Mouse (Mus musculus) embryonic facial prominence, embryonic 15.5 days (tissue): Measurements from ENCODE around the gene Zfp42. TPM values are rescaled to one million over a fixed set of nuclear protein-coding genes. Genes with fewer than 3 reads are reported as not detected.

Source experiments
- ATAC-seq: fragments of 200-750 bp; cut with Nextera tagmentation; 2 replicates; pipeline ENCODE4 v1.8.0; 2017; ENCODE audit warnings: low read depth, moderate TSS enrichment; ENCODE audit not compliant: insufficient number of reproducible peaks, low FRiP score, low TSS enrichment
- H3K27ac ChIP-seq: fragments of 300-500 bp; sonication (generic); replicated peaks from 2 replicates; pipeline ENCODE4 v1.5.1; 2015; ENCODE audit warnings: mild to moderate bottlenecking, inconsistent platforms
- H3K27me3 ChIP-seq: fragments of 300-500 bp; sonication (generic); 2 replicates; pipeline ENCODE4 v1.6.1; 2015; ENCODE audit warnings: inconsistent platforms
- H3K36me3 ChIP-seq: fragments of 300-500 bp; sonication (generic); 2 replicates; pipeline ENCODE4 v1.6.1; 2015; ENCODE audit warnings: mild to moderate bottlenecking, inconsistent platforms
- H3K4me1 ChIP-seq: fragments of 300-500 bp; sonication (generic); 2 replicates; pipeline ENCODE4 v1.6.1; 2015; ENCODE audit warnings: inconsistent platforms
- H3K4me2 ChIP-seq: fragments of 300-500 bp; sonication (generic); replicated peaks from 2 replicates; pipeline ENCODE4 v1.6.1; 2015; ENCODE audit warnings: mild to moderate bottlenecking, inconsistent platforms
- H3K4me3 ChIP-seq: fragments of 300-500 bp; sonication (generic); replicated peaks from 2 replicates; pipeline ENCODE4 v1.5.1; 2015; ENCODE audit warnings: mild to moderate bottlenecking, inconsistent platforms
- H3K9ac ChIP-seq: fragments of 300-500 bp; sonication (generic); 2 replicates; pipeline ENCODE4 v1.6.1; 2015; ENCODE audit warnings: inconsistent platforms
- H3K9me3 ChIP-seq: fragments of 300-500 bp; sonication (generic); replicated peaks from 2 replicates; pipeline ENCODE4 v1.6.1; 2016; ENCODE audit warnings: inconsistent platforms
- WGBS: fragments of 180-500 bp; shearing (Covaris S2); methylation state at CpG from one replicate; pipeline ENCODE4 v1.1.7; 2015; 5-methylcytosine and 5-hydroxymethylcytosine counted together
- polyA plus RNA-seq: library from polyadenylated mRNA; unstranded; fragments of >200 nt; fragmentation: Nextera tagmentation; extraction: Ambion mirVana; gene quantifications from 2 replicates; pipeline ENCODE4 v1.2.1, GENCODE M21; 2015

Zfp42 gene
- polyA plus RNA-seq, 1 experiment from 2014 or later, result not detected

GRCm38 (mm10) chr8:43295826-43296225, 11.0 kb downstream of the Zfp42 start:
- H3K4me2 ChIP-seq, result no peak overlapping the region
- no peak for ATAC-seq
- H3K4me1 ChIP-seq, result no peaks in the 10 kb centered on the region
- no peak overlapping the region for H3K4me3 ChIP-seq
- WGBS, result 89% methylated on average over 21 of the region's 21 CpGs
- H3K27me3 ChIP-seq, result no peaks in the 10 kb centered on the region
- H3K9ac ChIP-seq, result no peak overlapping the region
- H3K36me3 ChIP-seq, result no peaks in the 10 kb centered on the region
- no peak overlapping the region for H3K27ac ChIP-seq
- H3K9me3 ChIP-seq, result no peaks in the 10 kb centered on the region

DNA sequence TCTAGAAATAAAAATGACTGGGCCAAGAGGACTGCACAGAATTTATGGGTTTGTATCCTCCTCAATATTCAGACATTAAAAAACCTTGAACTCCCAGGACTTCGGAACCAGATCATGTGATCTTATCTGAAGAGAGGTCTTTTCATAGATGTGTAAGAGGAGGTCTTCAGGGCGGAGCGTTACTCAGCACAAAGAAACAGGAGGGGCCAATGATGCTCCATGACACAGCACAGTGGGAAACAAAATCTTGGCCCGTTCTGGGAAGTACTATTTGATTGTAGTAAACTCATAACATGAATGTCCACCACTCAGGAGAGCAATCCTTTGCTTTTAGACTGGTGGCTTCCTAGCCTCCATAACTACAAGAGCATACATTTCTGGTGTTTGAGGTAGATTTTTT, 12.6 kb downstream of the Zfp42 start:
- no peaks in the 10 kb centered on the region for H3K27me3 ChIP-seq
- H3K27ac ChIP-seq, result no peak overlapping the region
- no peak overlapping the region for H3K4me3 ChIP-seq
- no peaks in the 10 kb centered on the region for H3K36me3 ChIP-seq
- H3K4me1 ChIP-seq, result no peaks in the 10 kb centered on the region
- no peak overlapping the region for H3K4me2 ChIP-seq
- H3K9ac ChIP-seq, result no peak overlapping the region
- 83% methylated on average over 4 of the region's 4 CpGs for WGBS
- no peaks in the 10 kb centered on the region for H3K9me3 ChIP-seq
- no peak for ATAC-seq

DNA sequence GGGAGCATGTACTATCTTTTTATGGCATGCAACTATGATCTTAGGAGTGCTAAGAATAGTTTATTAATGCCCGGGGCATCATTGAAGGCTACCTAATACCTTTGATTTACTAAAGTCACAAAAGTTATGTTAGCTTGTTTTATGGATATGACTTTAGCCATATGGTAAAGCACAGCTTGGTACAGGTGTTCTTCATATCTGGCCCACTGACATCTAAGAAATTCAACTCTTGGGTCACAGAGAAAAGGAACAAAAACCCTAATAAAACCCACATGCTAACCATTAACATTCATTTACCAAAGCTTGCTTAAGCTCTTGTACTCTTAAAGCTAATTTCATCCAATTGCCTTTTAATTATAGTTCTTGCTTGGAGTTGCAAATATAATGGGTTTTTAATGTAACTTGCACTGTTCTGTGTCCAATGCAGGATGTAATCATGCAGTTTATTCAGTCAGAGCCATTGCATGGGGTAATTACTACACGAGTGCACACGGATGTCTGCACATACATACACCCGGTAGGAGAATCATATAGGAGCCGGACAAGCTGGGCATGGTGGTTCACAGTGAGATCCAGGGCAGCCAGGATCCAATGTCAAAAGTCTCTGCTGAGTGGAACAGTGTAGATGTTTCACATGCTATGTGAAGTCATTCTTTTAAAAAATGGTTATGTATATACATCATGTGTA, 16.2 kb downstream of the Zfp42 start:
- H3K27me3 ChIP-seq, result no peaks in the 10 kb centered on the region
- H3K9ac ChIP-seq, result no peak overlapping the region
- no peaks in the 10 kb centered on the region for H3K4me1 ChIP-seq
- ATAC-seq, result no peak
- H3K36me3 ChIP-seq, result no peaks in the 10 kb centered on the region
- H3K4me3 ChIP-seq, result no peak overlapping the region
- H3K4me2 ChIP-seq, result no peak overlapping the region
- H3K27ac ChIP-seq, result no peak overlapping the region
- H3K9me3 ChIP-seq, result no peaks in the 10 kb centered on the region
- WGBS, result 54% methylated on average over 5 of the region's 5 CpGs

- no peak overlapping the region for H3K4me3 ChIP-seq
- H3K9ac ChIP-seq, result no peak overlapping the region
- no peak overlapping the region for H3K4me2 ChIP-seq
- H3K9me3 ChIP-seq, result no peaks in the 10 kb centered on the region
- no peaks in the 10 kb centered on the region for H3K27me3 ChIP-seq
- no peak overlapping the region for H3K27ac ChIP-seq
- H3K36me3 ChIP-seq, result no peaks in the 10 kb centered on the region
- 89% methylated on average over 5 of the region's 5 CpGs for WGBS
- ATAC-seq, result no peak
- H3K4me1 ChIP-seq, result no peaks in the 10 kb centered on the region
These were observed 17.0 kb downstream of the Zfp42 start for GRCm38 (mm10) chr8:43289781-43290180.

DNA sequence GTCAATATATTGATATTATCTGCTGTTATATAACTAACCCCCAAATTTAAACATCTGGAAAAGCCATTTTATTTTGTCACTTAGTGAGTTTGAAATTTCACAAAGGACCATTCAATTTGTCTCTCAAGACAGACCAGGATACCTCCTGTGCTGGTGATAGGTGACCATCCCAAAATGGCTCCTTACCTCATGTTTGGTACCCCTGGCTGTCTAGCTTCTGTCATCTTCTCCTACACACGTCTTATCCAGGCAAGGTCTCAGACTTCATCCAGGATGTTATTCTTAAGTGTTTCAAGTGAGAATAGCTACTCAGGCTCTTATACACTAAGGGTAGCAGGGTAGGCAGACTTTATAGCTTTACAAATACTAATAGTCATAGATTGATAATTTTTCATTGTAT, 17.9 kb downstream of the Zfp42 start:
- H3K4me3 ChIP-seq, result no peak overlapping the region
- no peak overlapping the region for H3K9ac ChIP-seq
- no peaks in the 10 kb centered on the region for H3K36me3 ChIP-seq
- H3K27me3 ChIP-seq, result no peaks in the 10 kb centered on the region
- no peak overlapping the region for H3K4me2 ChIP-seq
- WGBS, result 83% methylated on average over 1 of the region's 1 CpGs
- no peaks in the 10 kb centered on the region for H3K4me1 ChIP-seq
- H3K27ac ChIP-seq, result no peak overlapping the region
- ATAC-seq, result no peak
- H3K9me3 ChIP-seq, result no peaks in the 10 kb centered on the region

- Histone ChIP-seq H3K27ac (no peak overlapping the region), H3K27me3 (no peaks in the 10 kb centered on the region), H3K4me1 (no peaks in the 10 kb centered on the region), H3K4me2 (no peak overlapping the region), H3K4me3 (no peak overlapping the region), H3K36me3 (no peaks in the 10 kb centered on the region), H3K9me3 (no peaks in the 10 kb centered on the region), H3K9ac (no peak overlapping the region)
- WGBS, result 87% methylated on average over 6 of the region's 6 CpGs
- no peak for ATAC-seq
These were observed 19.3 kb downstream of the Zfp42 start for GRCm38 (mm10) chr8:43287456-43287855.

DNA sequence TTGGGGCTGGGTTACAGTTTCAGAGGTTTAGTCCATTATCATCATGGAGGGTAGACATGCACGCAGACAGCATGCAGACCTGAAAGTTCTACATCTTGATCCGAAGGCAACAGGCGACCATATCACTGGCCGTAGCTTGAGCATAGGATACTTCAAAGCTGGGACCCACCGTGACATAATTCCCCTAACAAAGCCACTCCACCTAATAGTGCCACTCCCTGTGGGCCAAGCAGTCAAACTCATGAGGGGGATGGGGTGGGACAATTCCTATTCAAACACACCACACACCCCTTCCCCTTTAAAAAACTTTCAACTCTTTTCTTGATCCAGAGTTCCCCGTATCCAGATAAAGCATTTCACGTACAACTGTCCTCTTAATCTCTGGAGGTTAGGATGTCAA, 23.5 kb downstream of the Zfp42 start:
- Histone ChIP-seq H3K9me3 (no peaks in the 10 kb centered on the region), H3K36me3 (no peaks in the 10 kb centered on the region), H3K4me2 (no peak overlapping the region), H3K27me3 (no peaks in the 10 kb centered on the region), H3K4me1 (no peaks in the 10 kb centered on the region), H3K4me3 (no peak overlapping the region), H3K9ac (no peak overlapping the region), H3K27ac (no peak overlapping the region)
- WGBS, result 88% methylated on average over 7 of the region's 7 CpGs
- ATAC-seq, result no peak

DNA sequence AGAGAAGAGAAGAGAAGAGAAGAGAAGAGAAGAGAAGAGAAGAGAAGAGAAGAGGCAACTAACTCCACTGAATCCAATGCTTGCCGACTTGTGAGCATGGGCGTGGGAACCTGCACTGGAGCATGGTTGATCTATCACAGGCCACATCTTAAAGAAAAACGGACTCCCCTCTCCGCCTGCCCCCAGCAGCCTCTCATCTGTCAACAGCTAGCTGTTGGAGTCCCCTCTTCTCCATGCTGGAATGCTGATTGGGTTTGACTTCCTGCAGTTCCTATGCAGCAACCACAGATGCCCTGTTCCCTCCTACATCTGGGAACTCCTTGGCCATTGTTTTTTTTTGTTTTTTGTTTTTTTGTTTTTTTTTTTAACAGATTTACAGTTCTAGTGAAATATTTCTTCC, 28.4 kb downstream of the Zfp42 start:
- H3K9ac ChIP-seq, result no peak overlapping the region
- no peak for ATAC-seq
- no peaks in the 10 kb centered on the region for H3K4me1 ChIP-seq
- no peaks in the 10 kb centered on the region for H3K9me3 ChIP-seq
- no peak overlapping the region for H3K27ac ChIP-seq
- H3K36me3 ChIP-seq, result no peaks in the 10 kb centered on the region
- H3K4me2 ChIP-seq, result no peak overlapping the region
- 59% methylated on average over 4 of the region's 4 CpGs for WGBS
- H3K4me3 ChIP-seq, result no peak overlapping the region
- no peaks in the 10 kb centered on the region for H3K27me3 ChIP-seq

- 85% methylated on average over 6 of the region's 6 CpGs for WGBS
- H3K9ac ChIP-seq, result no peak overlapping the region
These were observed 45.8 kb downstream of the Zfp42 start for GRCm38 (mm10) chr8:43260961-43261360.

GRCm38 (mm10) chr8:43257886-43258285, 48.9 kb downstream of the Zfp42 start:
- 90% methylated on average over 1 of the region's 1 CpGs for WGBS
- H3K4me3 ChIP-seq, result no peak overlapping the region
- H3K9ac ChIP-seq, result no peak overlapping the region
- no peaks in the 10 kb centered on the region for H3K36me3 ChIP-seq
- H3K4me2 ChIP-seq, result no peak overlapping the region
- no peaks in the 10 kb centered on the region for H3K27me3 ChIP-seq
- no peak overlapping the region for H3K27ac ChIP-seq
- H3K9me3 ChIP-seq, result no peaks in the 10 kb centered on the region
- H3K4me1 ChIP-seq, result no peaks in the 10 kb centered on the region
- no peak for ATAC-seq

More at GRCm38 (mm10) chr8:43260961-43261360, 45.8 kb downstream of the Zfp42 start:
- H3K4me3 ChIP-seq, result no peak overlapping the region
- H3K27me3 ChIP-seq, result no peaks in the 10 kb centered on the region
- H3K9me3 ChIP-seq, result no peaks in the 10 kb centered on the region
- no peak overlapping the region for H3K27ac ChIP-seq
- ATAC-seq, result no peak
- no peaks in the 10 kb centered on the region for H3K36me3 ChIP-seq
- H3K4me1 ChIP-seq, result no peaks in the 10 kb centered on the region
- no peak overlapping the region for H3K4me2 ChIP-seq

GRCm38 (mm10) chr8:43255695-43256094, 51.1 kb downstream of the Zfp42 start:
- 44% methylated on average over 6 of the region's 6 CpGs for WGBS
- Histone ChIP-seq H3K27me3 (no peaks in the 10 kb centered on the region), H3K9me3 (no peaks in the 10 kb centered on the region), H3K4me2 (no peak overlapping the region), H3K36me3 (no peaks in the 10 kb centered on the region), H3K4me1 (no peaks in the 10 kb centered on the region), H3K9ac (no peak overlapping the region), H3K4me3 (no peak overlapping the region), H3K27ac (no peak overlapping the region)
- no peak for ATAC-seq

DNA sequence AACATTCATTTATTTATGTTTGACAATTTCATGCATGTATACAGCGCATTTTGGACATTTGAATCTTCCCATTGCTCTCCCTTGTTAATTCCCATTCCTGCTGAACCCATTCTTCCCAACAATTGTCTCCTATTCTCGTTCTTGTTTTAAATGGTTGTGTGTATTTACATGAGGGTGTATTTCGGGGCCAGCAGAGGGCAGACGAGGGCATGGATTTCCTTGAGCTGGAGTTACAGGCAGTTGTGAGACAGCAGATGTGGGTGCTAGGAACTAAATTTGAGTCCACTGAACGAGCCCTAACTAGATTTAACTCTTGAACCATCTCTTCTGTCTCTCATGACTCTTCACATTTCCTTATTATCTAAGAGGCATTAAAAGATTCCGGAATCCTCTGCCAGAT, 55.1 kb downstream of the Zfp42 start:
- 81% methylated on average over 6 of the region's 6 CpGs for WGBS
- no peaks in the 10 kb centered on the region for H3K4me1 ChIP-seq
- H3K4me2 ChIP-seq, result no peak overlapping the region
- no peak overlapping the region for H3K4me3 ChIP-seq
- no peak overlapping the region for H3K27ac ChIP-seq
- no peak for ATAC-seq
- no peaks in the 10 kb centered on the region for H3K9me3 ChIP-seq
- H3K9ac ChIP-seq, result no peak overlapping the region
- H3K27me3 ChIP-seq, result no peaks in the 10 kb centered on the region
- H3K36me3 ChIP-seq, result no peaks in the 10 kb centered on the region
